Mouse (Mus musculus): ENCODE results near the gene Gast. TPM values are rescaled to one million over a fixed set of nuclear protein-coding genes. Genes with fewer than 3 reads are reported as not detected.

Gene Gast
- total and polyA plus RNA-seq, 3 experiments, result not detected

DNA sequence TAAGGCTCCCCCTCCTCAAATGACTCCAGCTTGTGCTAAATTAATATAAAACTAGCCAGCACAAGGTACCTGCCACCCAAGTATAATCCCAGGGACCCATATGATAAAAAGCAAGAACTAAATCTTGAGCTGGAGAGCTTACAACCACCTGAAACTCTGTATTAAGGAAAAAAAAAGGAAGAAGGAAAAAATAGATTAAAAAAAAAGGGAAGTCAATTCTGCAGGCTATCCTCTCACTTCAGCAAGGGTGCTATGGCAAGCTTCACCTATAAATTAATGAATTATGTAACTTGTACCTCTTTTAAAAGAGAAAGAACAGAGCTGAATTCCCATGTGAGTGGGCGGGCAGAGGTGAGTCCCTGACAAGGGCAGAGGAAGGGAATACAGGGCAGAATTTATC lies 22.6 kb upstream of the Gast start:
- TF ChIP-seq JUND (conservative IDR thresholded peaks at IDR 0.05; ENCODE audit: low read depth, low read length), result no peak
- TF ChIP-seq GABPA (IDR thresholded peaks at IDR 0.05; ENCODE audit: insufficient replicate concordance, low read depth, low read length), result no peak
- no peak for TF ChIP-seq ZC3H11A (IDR thresholded peaks at IDR 0.05; ENCODE audit: low read depth, low read length)
- TF ChIP-seq MAFK (IDR thresholded peaks at IDR 0.05; ENCODE audit: insufficient replicate concordance, low read length), result no peak
- TF ChIP-seq JUN (IDR thresholded peaks at IDR 0.05; ENCODE audit: insufficient read depth, low read depth, low read length), result no peak
- no peak for TF ChIP-seq TCF12 (IDR thresholded peaks at IDR 0.05; ENCODE audit: low read depth, low read length)
- TF ChIP-seq USF1 (IDR thresholded peaks at IDR 0.05; ENCODE audit: low read depth, low read length), result no peak
- TF ChIP-seq SIN3A (IDR thresholded peaks at IDR 0.05; ENCODE audit: low read length), result no peak
- TF ChIP-seq EP300 (IDR thresholded peaks at IDR 0.05; ENCODE audit: low read length), result no peak
- TF ChIP-seq SMC3 (IDR thresholded peaks at IDR 0.05; ENCODE audit: low read depth, low read length), result no peak
- TF ChIP-seq MAX (IDR thresholded peaks at IDR 0.05; ENCODE audit: low read length), result no peak
- TF ChIP-seq MYC (IDR thresholded peaks at IDR 0.05; ENCODE audit: low read depth, low read length), result no peak
- no peak for TF ChIP-seq ZNF384 (IDR thresholded peaks at IDR 0.05; ENCODE audit: low read depth, low read length)
- no peak for TF ChIP-seq MEF2A (IDR thresholded peaks at IDR 0.05; ENCODE audit: borderline replicate concordance, low read depth, low read length)
- no peak for TF ChIP-seq RAD21 (IDR thresholded peaks at IDR 0.05; ENCODE audit: low read depth, low read length)
- TF ChIP-seq RCOR1 (conservative IDR thresholded peaks at IDR 0.05; ENCODE audit: low read depth, low read length), result no peak
- DNase-seq (ENCODE audit: extremely low read depth), result no peak
- H3K9ac ChIP-seq (ENCODE audit: insufficient read depth, low read depth), result no peak overlapping the region
- H3K4me3 ChIP-seq (replicated peaks in 1 of 3; ENCODE audit: low read depth in 2 of 3, low read length in 2 of 3, poor library complexity in 1 of 3), result no peak overlapping the region
- no peak overlapping the region for H3K27ac ChIP-seq (ENCODE audit: insufficient read depth, low read depth)
- dilution Hi-C loops (cut with MboI; ENCODE audit: extremely low pct_ligation_motif_present, extremely low pct_unique_long_range_greater_than_20kb, low sequenced_read_pairs) (no loop called here), in situ Hi-C loops (cut with MboI; ENCODE audit: low pct_ligation_motif_present, low pct_unique_long_range_greater_than_20kb, low sequenced_read_pairs) (no loop called here)
- H3K27me3 ChIP-seq (replicated peaks), result peaks cover 76% of the 10 kb centered on the region
- no peaks in the 10 kb centered on the region for H3K36me3 ChIP-seq (replicated peaks in 1 of 2; ENCODE audit: control insufficient read depth in 1 of 2, insufficient read depth in 1 of 2, low read length in 1 of 2)
- H3K79me2 ChIP-seq (replicated peaks; ENCODE audit: control insufficient read depth, extremely low read depth, insufficient read depth, poor library complexity, severe bottlenecking), result no peaks in the 10 kb centered on the region
- no peaks in the 10 kb centered on the region for H3K9me3 ChIP-seq (replicated peaks; ENCODE audit: low read length)
- no peaks in the 10 kb centered on the region for H3K4me1 ChIP-seq (ENCODE audit: control insufficient read depth in 1 of 2, insufficient read depth in 2 of 2)
- H3K4me2 ChIP-seq (ENCODE audit: insufficient read depth, low read depth, poor library complexity, severe bottlenecking), result no peak overlapping the region

DNA sequence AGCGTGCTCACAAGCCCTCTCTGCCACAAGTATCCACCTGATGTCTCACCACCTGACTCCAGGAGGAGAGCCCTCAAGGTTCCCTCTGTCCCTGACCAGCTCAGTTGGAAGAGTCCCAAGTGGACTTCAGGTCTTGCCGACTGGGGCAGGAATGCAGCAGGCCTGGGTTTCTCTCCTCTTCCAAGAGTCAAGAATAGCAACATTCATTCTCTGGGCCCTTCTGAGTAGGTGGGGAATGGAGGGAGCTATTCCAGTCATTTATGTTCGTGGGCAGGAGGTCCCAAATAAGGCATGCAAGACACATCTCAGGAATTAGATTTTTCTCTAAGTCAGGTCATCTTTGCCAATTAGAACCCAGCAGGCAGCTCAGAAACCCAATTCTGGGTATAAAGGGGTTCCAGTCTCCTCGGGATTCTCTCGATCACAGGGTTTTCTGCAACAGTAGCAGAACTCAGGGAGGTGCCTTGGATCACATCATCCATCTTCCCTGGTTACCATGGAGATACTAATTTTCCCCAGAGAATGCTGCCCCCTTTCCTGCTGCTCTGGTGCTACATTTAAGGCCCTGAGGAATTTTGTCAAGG lies 22.0 kb upstream of the Gast start:
- in situ Hi-C loops (cut with MboI; ENCODE audit: low pct_ligation_motif_present, low pct_unique_long_range_greater_than_20kb, low sequenced_read_pairs), result no loop called here
- Histone ChIP-seq H3K4me1 (ENCODE audit: control insufficient read depth in 1 of 2, insufficient read depth in 2 of 2) (no peaks in the 10 kb centered on the region), H3K9ac (ENCODE audit: insufficient read depth, low read depth) (no peak overlapping the region), H3K79me2 (replicated peaks; ENCODE audit: control insufficient read depth, extremely low read depth, insufficient read depth, poor library complexity, severe bottlenecking) (no peaks in the 10 kb centered on the region), H3K9me3 (replicated peaks; ENCODE audit: low read length) (no peaks in the 10 kb centered on the region), H3K27ac (ENCODE audit: insufficient read depth, low read depth) (no peak overlapping the region), H3K4me2 (ENCODE audit: insufficient read depth, low read depth, poor library complexity, severe bottlenecking) (no peak overlapping the region), H3K36me3 (replicated peaks in 1 of 2; ENCODE audit: control insufficient read depth in 1 of 2, insufficient read depth in 1 of 2, low read length in 1 of 2) (no peaks in the 10 kb centered on the region), H3K4me3 (replicated peaks in 1 of 3; ENCODE audit: low read depth in 2 of 3, low read length in 2 of 3, poor library complexity in 1 of 3) (no peak overlapping the region), H3K27me3 (replicated peaks) (peaks cover 71% of the 10 kb centered on the region)
- TF ChIP-seq ZMIZ1 (IDR thresholded peaks at IDR 0.05; ENCODE audit: low read depth, low read length) (no peak), POLR2A (IDR thresholded peaks at IDR 0.05; ENCODE audit: low read depth, low read length) (no peak), BHLHE40 (IDR thresholded peaks at IDR 0.05; ENCODE audit: low read depth, low read length) (no peak), MAZ (IDR thresholded peaks at IDR 0.05; ENCODE audit: low read depth, low read length) (no peak), USF1 (IDR thresholded peaks at IDR 0.05; ENCODE audit: low read depth, low read length) (no peak), EP300 (IDR thresholded peaks at IDR 0.05; ENCODE audit: low read length) (no peak), MAX (IDR thresholded peaks at IDR 0.05; ENCODE audit: low read length) (no peak), PAX5 (IDR thresholded peaks at IDR 0.05; ENCODE audit: low read length) (no peak), MEF2A (IDR thresholded peaks at IDR 0.05; ENCODE audit: borderline replicate concordance, low read depth, low read length) (no peak), MAFK (IDR thresholded peaks at IDR 0.05; ENCODE audit: insufficient replicate concordance, low read length) (no peak)
- dilution Hi-C loops (cut with MboI; ENCODE audit: extremely low pct_ligation_motif_present, extremely low pct_unique_long_range_greater_than_20kb, low sequenced_read_pairs), result no loop called here
- DNase-seq (ENCODE audit: extremely low read depth), result no peak

Measured in CH12.LX (cell line).